Mouse (Mus musculus): Measurements from ENCODE around the gene Pcyox1.

The Pcyox1 gene

GRCm38 (mm10) chr6:86396581-86397256 is at the start of gene Pcyox1:
Gene Pcyox1 (minus strand): TSS chr6:86397154.
- peak; percentile 99 for DNase-seq

- peak; percentile 85 for DNase-seq
Measured at GRCm38 (mm10) chr6:86445551-86445950, 48.6 kb upstream of the Pcyox1 start.

GRCm38 (mm10) chr6:86441571-86441970 is 44.6 kb upstream of the Pcyox1 start:
- peak; percentile 55 for DNase-seq

- DNase-seq = no peak
Measured at GRCm38 (mm10) chr6:86439531-86439930, 42.6 kb upstream of the Pcyox1 start.

- no peak for DNase-seq
Measured at GRCm38 (mm10) chr6:86439119-86439496, 42.2 kb upstream of the Pcyox1 start.

GRCm38 (mm10) chr6:86438272-86439118 is 41.5 kb upstream of the Pcyox1 start, which contains the start of gene C87436:
Gene C87436 (plus strand): TSS chr6:86438374.
- peak; percentile 99 for DNase-seq

GRCm38 (mm10) chr6:86437711-86438110 is 40.8 kb upstream of the Pcyox1 start:
- no peak for DNase-seq

GRCm38 (mm10) chr6:86433696-86434095 is 36.7 kb upstream of the Pcyox1 start:
- peak; percentile 49 for DNase-seq

- DNase-seq = peak; percentile 58
Measured at GRCm38 (mm10) chr6:86431531-86431930, 34.6 kb upstream of the Pcyox1 start.

GRCm38 (mm10) chr6:86426358-86426757 is 29.4 kb upstream of the Pcyox1 start, which contains the start of gene Gm44790:
Gene Gm44790 (plus strand): TSS chr6:86426658.
- no peak for DNase-seq

GRCm38 (mm10) chr6:86420491-86420890 is 23.5 kb upstream of the Pcyox1 start:
- DNase-seq = peak; percentile 49

- DNase-seq = peak; percentile 75
Measured at GRCm38 (mm10) chr6:86419239-86419638, 22.3 kb upstream of the Pcyox1 start.

GRCm38 (mm10) chr6:86418711-86419110 is 21.8 kb upstream of the Pcyox1 start:
- no peak for DNase-seq

GRCm38 (mm10) chr6:86406306-86406705 is 9.4 kb upstream of the Pcyox1 start:
- peak; percentile 77 for DNase-seq

- DNase-seq = peak; percentile 75
Measured at GRCm38 (mm10) chr6:86404996-86405395, 8.0 kb upstream of the Pcyox1 start.

GRCm38 (mm10) chr6:86404100-86404861 is 7.3 kb upstream of the Pcyox1 start, which contains the start of gene Tia1:
Gene Tia1 (plus strand): TSS chr6:86404219.
- DNase-seq = peak; percentile 100

- no peak for DNase-seq
Measured at GRCm38 (mm10) chr6:86403728-86404099, 6.8 kb upstream of the Pcyox1 start.

GRCm38 (mm10) chr6:86402681-86403607 is 6.0 kb upstream of the Pcyox1 start:
- peak; percentile 64 for DNase-seq

GRCm38 (mm10) chr6:86400972-86401371 is 4.0 kb upstream of the Pcyox1 start:
- DNase-seq = peak; percentile 97

- peak; percentile 57 for DNase-seq
Measured at GRCm38 (mm10) chr6:86399995-86400394, 3.0 kb upstream of the Pcyox1 start.

- peak; percentile 66 for DNase-seq
Measured at GRCm38 (mm10) chr6:86398986-86399385, 2.0 kb upstream of the Pcyox1 start.

All from heart, adult 11 months (tissue).